Mouse (Mus musculus): ENCODE data around the gene 1700012B09Rik.

DNA sequence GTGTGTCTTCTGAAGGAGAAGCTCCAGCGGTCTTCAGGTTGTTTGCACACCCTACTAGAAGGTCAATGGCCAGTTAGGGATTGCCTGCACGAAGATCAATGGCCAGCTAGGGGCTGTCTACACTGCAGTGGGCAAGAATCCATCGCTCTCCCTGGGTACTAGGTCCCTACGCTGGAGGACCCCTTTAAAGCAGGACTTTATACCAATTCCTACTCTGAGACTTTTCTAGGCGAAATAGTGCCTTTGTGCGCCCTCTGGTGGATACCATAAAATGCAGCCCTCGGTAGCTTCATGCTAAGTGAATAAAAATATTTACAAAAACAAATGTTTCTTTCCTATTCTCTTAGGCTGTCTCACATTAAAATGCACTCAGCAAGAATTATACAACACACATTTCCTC is 6.1 kb downstream of the 1700012B09Rik start:
- peak; percentile 86 to 99 (median 96) for TF ChIP-seq CTCF (IDR thresholded peaks at IDR 0.05 in 2 of 3, conservative IDR thresholded peaks at IDR 0.05 in 1 of 3; ENCODE audit: control insufficient read depth in 1 of 3, insufficient read depth in 1 of 3, low read depth in 2 of 3, low read length in 3 of 3, poor library complexity in 1 of 3, severe bottlenecking in 1 of 3)
- TF ChIP-seq MAX (IDR thresholded peaks at IDR 0.05; ENCODE audit: low read length), result no peak

Data from MEL (cell line).